Mouse (Mus musculus) CD4-positive, CD25-positive, alpha-beta regulatory T cell, adult 2 months (primary cell): ENCODE data around the gene Slc13a4.

Experiments used
- DNase-seq: peaks from one replicate; pipeline ENCODE4 v3.0.0-alpha.2; 2012; ENCODE audit warnings: low read depth, low spot score

Gene Slc13a4

DNA sequence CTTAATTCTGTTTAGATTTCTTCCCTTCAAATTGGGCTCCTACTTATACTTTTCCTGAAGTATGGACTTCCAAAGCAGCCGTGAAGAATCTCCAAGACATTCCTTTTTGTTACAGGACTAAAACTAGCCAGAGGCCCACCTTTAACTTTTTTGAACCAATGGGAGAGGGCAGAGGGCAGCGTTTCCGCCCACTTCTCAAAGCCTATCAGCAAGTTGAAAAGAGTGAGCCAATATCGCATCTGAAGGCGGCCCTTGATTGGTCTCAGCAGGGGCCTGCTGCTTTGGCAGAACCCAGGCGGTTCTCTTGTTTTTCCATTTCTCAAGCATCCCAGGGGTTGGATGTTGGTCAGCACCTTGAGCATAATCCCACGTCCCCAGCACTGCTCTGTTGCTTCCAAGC lies at the start of gene Slc13a4:
Slc13a4 (minus strand) TSS at position 95 of the 400 bp plus-strand sequence.
- no peak for DNase-seq

DNA sequence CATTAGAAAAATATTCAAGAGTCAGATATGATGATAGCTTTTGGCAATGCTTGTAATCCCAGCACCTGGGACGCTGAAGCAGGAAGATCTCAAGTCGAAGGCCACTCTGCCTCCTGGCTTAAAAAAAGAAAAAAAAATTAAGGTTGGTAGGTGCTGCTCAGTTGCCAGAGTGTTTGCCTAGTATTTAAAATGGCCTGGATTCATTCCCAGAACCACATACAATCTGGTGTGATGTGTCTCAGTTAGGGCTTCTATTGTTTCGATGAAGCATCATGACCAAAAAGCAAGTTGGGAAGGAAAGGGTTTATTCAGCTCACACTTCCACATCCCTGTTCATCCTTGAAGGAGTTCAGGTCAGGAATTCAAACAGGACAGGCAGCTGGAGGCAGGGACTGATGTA lies 47.4 kb upstream of the Slc13a4 start:
- no peak for DNase-seq

DNA sequence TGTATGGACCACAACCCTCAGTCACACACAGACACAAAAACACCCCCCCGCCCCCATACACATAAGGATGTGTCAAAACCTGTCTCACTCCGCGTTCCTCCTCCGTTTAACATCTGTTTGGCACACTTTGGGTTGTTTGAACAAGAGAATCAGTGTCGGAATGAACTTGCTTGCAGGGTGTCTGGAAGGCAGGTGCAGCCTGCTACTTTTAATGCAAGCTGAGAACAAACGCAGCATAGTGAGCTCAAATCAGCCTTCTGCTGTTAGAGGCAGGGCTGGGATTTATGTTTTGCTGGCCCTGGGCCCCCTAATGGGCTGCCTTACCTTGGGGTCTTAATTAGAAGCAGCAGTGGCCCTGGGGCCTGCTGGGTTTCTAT lies 46.7 kb upstream of the Slc13a4 start:
- no peak for DNase-seq

DNA sequence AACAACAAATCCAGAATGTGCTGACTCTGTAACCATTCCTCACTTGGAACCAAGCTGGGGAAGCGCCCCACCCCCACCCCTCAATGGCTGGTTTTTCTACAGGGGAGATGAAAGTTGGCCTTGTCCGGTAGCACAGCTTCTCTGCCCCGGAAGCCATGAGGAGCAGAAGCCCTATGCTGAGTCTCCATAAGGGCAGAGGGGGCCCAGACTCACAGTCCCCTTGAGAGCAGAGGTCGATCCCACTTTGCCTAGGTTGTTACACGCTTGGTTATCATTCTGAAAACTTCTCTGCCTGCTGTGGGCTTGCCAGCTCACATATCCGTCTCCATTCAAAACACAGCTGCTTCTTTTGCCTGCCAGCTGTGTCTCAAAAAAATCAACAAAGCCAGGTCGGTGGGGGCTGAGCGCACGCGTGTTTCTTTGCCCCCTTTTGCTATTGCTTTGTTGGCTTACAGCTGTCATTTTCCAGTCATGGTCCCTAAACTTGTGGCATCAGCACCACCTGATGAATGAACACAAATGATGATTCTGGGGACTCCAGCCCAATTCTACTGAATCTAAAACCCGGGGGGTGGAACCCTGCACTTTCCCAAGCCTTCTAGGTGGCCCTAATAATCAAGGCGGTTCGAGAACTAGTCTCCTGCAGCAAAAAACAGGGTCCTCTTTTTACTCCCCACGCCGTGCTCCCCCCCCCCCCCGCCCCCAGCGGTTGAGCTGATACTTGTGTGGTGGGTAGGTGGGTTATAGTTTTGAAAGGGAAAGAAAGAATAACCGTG lies 46.1 kb upstream of the Slc13a4 start:
- DNase-seq, result no peak

DNA sequence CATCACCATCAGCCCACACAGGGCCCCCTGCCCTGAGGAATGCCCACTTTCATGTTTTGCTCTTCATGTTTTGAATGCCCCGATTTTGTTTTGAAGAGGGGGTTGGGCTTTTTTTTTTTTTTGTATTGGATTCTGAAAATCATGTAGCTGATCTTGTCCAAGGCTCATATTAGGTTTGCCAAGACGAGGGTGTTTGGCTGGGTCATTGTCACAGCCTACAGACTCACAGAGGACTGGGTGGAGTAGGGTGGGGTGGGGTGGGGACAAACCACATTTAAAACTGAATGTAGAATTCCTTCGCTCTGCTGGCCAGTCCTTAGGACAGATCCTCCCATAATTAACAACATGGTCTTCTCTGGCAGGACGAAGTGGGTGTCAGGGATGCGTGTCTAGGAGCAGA lies 45.5 kb upstream of the Slc13a4 start:
- no peak for DNase-seq

DNA sequence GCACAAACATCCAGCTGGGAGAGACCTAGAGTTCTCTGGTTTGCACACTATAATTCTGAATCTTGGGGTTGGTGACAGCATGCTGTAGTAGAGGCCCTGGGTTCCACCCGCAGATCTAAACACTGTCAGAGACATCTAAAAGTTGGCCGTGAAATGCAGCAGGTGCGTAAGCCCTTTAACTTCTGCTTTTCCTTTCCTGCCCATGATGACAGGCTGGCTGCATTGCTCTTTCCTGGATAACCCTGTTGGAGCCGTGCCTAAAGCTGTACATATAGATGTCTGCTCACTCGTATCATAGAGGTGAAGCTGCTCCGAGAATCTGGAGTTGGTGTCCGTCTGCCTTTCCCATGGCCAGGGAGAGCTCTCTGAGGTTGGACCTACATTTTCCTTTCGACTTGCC lies 44.9 kb upstream of the Slc13a4 start:
- no peak for DNase-seq

DNA sequence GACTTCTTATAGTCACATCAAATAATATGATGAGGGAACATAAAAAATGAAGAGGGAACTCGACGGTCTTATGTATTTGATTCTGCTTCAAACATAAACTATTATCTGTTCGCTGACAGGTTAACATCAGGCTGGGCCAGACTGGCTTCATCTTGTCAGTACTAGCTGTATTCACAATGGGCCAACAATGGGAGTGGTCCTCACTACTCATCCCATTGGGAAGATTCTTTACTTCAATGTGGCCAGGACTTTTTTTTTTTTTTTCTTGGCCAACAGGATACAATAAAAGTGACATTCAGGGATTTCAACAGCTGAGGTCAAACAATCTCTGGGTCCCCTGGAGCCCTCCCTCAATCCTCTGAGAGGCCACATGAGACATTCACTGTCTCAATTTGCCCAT lies 43.9 kb upstream of the Slc13a4 start:
- DNase-seq, result no peak

DNA sequence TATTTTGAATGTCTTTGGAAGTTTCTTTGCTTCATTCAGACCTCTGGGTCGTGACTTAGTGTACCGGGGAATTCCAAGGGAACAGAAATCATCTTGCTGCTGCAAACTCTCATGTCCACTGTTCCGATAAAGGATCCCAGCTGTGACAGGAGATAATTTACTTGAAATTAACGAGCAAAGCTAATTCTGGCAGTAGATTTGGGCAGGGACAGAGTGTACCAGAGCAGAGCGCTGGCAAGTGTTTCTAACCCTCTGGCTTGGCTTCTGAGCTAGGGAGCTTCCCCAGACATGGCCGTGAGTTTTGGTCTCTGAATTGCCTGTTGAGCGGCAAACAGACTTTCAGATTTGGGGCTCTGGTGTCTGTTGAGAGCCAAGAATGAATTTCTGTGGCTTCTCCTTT lies 41.9 kb upstream of the Slc13a4 start:
- DNase-seq, result no peak

DNA sequence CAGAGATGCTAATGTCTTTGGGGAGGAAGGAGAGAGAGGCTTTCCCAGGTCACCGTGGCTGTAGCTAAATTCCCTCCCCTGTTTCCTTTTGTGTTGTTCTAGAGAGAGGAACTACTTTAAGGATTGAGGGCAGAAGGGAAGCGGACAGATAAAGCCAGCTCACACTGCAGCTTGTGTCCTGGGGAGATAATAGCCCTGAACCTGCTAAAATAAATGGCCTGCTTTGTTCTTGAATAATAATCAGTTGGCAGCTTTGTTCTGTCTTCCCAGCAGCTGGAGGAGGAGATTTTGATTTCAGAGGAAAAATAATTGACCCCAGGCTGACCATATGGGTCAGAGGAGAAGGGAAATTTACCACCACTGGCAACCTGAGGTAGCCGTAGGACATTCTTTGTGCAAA lies 30.7 kb upstream of the Slc13a4 start:
- no peak for DNase-seq

DNA sequence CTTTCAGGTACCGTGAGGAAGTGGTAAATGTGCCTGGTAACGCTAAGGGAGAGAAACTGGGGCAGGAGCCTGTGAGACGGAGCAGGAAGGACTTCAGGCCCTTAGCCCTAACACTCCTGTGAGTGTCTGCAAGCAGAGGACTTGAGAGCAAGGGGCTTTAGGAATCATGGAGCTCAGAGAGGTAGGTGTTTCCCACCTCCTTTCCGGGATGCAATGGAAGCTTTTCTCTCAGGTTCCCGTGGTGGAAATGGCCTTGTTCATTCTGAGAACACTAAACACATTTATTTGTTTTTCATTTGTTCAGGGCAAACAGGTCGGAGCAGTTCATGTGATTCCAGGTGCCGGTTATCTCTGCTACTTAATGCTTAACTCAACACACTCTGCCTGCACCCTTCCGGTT lies 29.9 kb upstream of the Slc13a4 start:
- no peak for DNase-seq

DNA sequence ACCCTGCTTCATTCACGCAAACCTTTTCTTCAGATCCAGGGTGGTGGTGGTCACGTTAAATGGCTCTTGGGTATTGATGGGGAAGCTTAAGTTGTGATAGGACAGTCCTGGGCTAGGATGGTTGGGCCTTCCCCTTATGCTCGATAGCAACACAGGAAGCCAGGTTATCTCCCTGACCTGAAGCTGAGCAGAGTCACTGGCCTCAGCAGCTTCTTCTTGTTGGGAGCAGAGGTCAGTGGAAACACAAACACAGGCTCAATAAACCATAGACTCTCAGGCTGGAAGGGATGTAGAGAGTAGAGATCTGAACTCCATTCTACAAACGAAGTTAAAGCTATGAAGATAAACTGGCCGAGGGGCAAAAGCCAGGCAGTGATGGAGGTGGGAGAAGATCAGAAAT lies 27.5 kb upstream of the Slc13a4 start:
- no peak for DNase-seq

DNA sequence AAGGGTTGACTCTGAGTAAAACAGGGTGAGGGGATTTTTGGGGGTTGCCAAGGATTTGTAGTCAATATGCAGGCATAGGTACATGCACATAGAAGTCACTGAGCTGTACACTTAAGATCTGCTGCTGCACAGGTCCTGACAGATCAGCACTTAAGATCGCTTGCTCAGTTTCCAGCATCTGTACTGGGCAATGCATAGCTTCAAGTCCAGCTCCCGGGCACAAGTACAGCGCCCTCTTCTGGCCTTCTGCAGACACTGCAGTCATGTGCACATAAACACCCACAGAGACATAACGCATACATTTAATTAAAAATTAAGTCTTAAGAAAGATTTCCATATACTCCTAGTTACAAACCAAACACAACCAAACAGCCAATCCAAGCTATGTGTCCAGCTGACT lies 26.3 kb upstream of the Slc13a4 start:
- peak; percentile 2 for DNase-seq

DNA sequence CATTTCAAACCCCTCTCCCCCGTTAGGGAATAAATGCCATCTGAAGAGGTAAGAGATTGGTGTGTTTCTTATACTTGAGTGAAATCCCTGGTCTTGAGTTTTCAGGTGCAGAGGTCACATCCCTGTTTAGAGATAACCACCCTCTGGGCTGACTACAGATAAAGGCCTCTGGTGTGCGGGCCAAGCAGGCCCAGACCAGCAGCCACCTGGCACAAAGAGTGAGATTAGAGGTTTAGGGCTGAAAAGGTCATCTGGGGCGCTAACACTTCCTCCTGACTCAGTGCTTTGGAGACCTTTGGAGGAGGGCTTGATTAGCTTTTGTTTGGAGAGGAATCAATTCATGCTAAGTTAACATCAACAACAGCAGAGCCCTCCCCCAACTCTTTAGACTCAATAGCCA lies 25.7 kb upstream of the Slc13a4 start:
- no peak for DNase-seq

DNA sequence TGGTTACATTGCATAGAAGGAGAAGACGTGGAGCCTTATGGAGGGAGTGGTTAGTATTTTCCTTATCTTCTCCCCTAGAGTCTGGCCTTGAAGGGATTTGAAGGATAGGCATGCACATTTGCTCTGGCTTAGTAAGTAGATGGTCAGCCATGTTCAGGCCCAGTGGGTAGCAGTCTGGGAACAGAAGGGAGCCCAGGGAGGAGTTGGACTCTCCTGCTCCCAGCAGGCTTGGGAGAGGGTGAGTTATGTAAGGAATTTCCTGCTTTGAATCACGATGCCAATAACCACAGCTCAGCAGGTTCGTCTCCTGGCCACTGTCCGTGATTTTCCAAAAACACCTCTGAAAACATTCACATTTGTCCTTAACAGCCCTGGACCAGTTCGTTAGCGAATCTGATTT lies 22.9 kb upstream of the Slc13a4 start:
- no peak for DNase-seq

DNA sequence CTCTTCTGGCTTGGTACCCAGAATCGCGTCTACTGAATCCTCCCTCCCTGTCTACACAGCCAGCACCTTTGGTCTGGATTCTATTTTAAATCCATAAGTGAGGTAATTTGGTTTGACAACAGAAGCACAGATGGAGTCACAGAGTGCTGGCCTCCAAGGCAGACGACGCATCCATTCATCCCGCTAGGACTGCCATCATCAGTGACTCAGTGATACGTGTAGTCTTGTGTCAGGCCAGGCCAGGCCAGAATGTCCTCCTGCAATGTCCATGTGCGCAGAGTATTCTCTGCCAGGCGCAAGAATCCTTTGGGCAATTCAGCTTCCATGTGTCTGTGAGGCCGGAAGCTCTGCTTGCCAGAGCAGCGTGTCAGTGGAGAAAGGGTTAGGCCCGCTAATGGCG lies 22.0 kb upstream of the Slc13a4 start:
- no peak for DNase-seq

DNA sequence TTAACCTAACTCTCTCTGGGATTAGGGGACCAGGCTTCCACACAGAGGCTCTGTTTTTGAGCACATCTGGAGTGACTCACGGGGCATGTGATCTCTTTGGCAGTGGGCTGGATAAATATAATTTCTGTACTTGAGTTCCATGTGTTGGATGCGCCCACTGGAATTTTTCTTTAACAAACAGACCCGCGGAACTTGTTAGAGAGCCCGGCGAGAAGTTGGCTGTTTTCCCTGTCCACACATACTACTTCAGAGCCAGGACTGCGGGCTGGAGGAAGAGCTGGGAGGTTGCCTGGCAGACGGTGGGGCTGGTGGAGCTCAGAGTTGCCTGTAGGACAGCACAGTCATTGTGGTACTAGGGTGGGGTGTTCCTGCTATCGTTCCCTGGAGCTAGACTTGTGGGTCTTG lies 18.2 kb upstream of the Slc13a4 start, which contains the start of gene Fam180a:
Fam180a (minus strand) TSS at position 31 of the 405 bp plus-strand sequence.
- no peak for DNase-seq

DNA sequence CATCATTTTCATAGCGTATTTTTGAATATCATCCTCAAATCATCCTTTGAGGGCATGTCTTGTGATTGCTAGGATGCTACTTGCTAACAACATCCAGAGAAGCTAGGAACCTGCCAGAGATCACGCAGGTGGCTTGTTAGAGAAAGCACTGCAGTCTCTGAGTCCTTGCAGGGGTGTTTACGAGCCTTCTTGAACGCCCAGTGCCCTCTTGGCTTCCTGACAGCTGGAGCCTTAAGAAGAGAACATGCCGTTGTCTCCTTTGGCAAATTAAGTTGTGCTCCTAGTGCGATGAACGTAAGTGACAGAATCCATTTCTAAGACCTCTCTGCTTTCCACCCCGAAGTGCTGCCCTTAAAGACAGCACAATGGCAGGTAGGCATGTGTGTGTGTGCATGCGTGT lies 16.4 kb upstream of the Slc13a4 start:
- DNase-seq, result no peak

DNA sequence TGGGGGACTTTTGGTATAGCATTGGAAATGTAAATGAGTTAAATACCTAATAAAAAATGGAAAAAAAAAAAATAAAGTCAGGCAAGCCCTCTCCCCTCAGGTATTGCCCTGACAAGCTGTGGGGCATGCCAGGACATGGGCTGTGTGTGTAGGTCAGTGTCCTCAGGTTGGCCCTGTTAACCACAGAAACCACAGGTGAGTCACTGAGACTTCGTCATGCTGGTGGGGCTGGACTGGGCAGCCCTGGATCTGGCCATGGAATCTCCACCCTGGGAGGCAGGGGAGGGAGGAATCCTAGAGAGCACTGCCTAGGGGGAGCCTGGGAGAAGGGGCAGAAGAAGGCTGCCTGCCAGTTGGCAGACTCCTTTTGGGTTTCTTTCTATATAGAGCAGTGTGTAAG lies 15.1 kb upstream of the Slc13a4 start:
- no peak for DNase-seq

DNA sequence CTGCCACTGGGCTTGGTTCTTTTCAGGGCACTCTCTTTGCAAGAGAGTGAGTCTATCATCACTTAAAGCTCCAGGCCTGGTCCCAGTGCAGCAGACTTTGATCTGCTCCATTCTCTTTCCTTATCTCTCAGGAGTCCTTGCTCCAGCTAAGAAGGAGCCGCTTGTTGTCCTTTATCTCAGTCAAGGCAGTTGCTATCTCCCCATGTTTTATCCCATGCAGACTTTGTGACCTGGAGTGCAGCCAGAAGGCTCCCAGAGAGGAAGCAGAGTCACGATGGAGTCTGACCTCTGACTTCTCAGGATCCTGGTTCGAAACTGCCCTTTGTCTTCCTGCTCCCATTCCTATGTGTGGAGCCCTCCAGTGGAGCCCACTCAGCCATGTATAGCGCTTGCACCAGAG lies 13.2 kb upstream of the Slc13a4 start:
- no peak for DNase-seq

DNA sequence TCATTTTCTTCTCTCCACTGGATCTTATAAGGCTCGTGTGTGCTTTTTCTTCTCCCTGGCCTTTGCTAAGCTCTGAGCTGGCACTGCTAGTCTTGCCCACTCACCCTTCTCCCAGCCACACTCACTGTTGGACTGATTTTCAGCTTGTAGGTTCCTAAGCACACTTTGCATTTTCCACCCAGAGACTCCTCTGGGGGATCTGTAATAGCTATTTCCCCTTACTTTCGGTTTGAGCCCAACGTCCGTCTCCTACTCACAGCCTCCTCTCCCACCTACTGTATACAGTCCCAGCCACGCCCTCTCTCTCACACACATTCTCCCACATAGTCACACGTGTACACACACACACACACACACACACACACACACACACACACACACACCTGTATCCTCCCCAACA lies 11.9 kb upstream of the Slc13a4 start:
- DNase-seq, result no peak

DNA sequence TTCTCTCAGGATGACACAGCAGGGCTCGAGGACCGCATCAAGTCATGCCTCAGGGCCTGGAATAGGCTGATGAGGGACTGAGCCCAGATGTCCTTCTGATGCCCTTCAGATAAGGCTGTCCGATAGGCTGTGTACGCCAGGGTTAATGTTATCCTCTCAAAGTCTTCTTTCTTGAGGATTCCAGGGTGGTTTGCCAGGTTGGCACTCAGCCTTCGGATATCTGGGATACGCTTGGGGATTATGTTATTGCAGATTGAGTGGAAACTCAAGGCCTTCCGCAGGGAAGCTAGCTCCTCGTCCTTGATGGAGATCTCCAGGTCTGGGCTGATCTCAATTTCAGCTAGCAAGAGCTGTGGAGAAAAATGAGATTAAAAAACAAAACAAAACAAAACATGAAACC lies 5.6 kb upstream of the Slc13a4 start:
- no peak for DNase-seq

DNA sequence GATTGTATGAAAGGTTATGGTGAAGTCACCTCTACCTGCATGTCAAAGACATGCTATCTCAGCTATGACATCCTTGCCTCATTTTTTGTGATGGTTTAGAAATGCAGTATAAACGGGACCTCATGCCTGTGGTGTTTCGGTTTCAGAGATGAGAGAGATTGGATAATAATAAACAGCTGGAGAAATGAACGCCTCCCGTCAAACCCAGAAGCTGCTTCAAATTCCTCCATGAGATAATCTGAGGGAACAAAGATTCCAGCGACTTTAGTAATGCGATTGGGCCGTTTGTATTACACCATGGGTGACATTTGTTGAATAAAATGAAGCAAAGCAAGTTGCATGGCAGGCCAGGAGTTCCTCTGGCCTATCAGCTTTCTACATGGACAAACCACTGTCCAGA lies 1.5 kb upstream of the Slc13a4 start:
- DNase-seq, result no peak

DNA sequence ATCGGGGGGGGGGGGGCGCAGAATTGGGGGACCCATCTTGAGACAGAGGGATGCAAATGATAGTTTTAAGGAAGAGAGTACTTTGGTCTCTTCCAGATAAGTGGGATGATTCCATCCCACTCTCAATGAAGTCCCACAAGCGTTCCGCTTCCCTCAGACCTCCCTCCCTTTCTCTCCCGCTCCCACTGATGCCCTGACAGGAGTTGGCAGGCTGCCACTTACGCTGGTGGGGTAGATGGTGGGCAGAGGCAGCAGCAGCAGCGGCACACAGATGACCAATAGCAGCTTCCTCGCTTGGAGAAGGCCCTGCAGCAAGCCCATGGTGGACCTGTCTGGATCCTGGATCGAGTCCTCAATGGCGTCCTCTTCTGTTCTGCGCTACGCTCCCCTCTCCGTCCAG lies 795 bp downstream of the Slc13a4 start:
- no peak for DNase-seq

DNA sequence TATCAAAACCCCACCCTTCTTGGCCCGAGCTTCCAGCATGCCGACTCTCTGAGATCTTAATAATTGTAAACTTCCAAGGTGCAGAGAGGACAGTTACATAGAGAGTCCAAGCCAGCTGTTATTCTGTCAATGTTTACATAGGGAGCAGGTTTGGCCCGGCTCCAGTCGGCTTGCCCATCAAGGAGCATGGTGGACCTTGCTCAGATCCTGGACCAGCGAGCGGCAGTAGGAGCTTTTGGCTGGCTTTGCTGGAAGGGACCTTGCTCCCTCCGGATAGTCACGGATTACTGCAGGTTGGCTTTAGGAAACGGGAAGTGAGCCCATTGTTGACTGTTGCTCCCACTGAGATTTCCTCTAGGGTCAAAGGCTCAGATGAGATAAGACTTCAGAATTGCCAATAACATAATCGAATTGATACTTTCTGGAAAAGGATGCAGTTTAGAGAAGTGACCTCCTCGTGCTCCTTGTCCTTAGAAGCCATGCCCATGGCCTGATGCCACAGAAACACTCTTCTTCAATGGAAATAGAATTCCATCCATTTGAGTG lies 4.5 kb downstream of the Slc13a4 start:
- no peak for DNase-seq
